Mouse (Mus musculus) adrenal gland, postnatal 36 days (tissue): ENCODE measurements around the gene Plcb1. TPM values are rescaled to one million over a fixed set of nuclear protein-coding genes. Genes with fewer than 3 reads are reported as not detected.

ENCODE experiments used
- DNase-seq, 2 experiments: peaks; one replicate each; pipeline ENCODE4 v3.0.0; 2021; ENCODE audit warnings: mixed read lengths in 1 of 2
- long read RNA-seq, 2 experiments: library from polyadenylated mRNA; stranded (forward); transcript quantifications; one replicate each; pipeline ENCODE4 v2.0.0; 2021; ENCODE audit warnings: borderline sequencing depth in 2 of 2
- total RNA-seq, 2 experiments: library from RNA; stranded (reverse); gene quantifications; 2 replicates each; pipeline ENCODE4 v1.2.3; 2021

Gene Plcb1
- 10 to 100 TPM; 87.4 to 93.4 TPM for total RNA-seq
- long read RNA-seq, experiment 1, partial matches to known transcripts: 11 of 20 reads
- long read RNA-seq, experiment 1, other reads (novel, unspliced or antisense): 7 of 20 reads
- long read RNA-seq, experiment 2, partial matches to known transcripts: 1 of 4 reads
- long read RNA-seq, experiment 2, other reads (novel, unspliced or antisense): 3 of 4 reads

- peak; percentile 95 to 96 for DNase-seq
These were observed at the start of gene Plcb1 for GRCm38 (mm10) chr2:134785970-134786855. TSS of gene Plcb1 (plus strand) at chr2:134786067.

GRCm38 (mm10) chr2:134755537-134755936, 30.3 kb upstream of the Plcb1 start:
- no peak for DNase-seq

GRCm38 (mm10) chr2:134756086-134756485, 29.8 kb upstream of the Plcb1 start:
- no peak for DNase-seq

- no peak for DNase-seq
These were observed 24.8 kb upstream of the Plcb1 start for GRCm38 (mm10) chr2:134761029-134761428.

- no peak for DNase-seq
These were observed 22.4 kb upstream of the Plcb1 start for GRCm38 (mm10) chr2:134763406-134763990.

- DNase-seq: no peak
These were observed 21.4 kb upstream of the Plcb1 start for GRCm38 (mm10) chr2:134764506-134764905.

GRCm38 (mm10) chr2:134779826-134780225, 6.0 kb upstream of the Plcb1 start:
- no peak for DNase-seq

- DNase-seq: no peak
These were observed 5.6 kb upstream of the Plcb1 start for GRCm38 (mm10) chr2:134780316-134780715.

GRCm38 (mm10) chr2:134786856-134787250, 986 bp downstream of the Plcb1 start:
- DNase-seq: no peak

- no peak for DNase-seq
These were observed 1.6 kb downstream of the Plcb1 start for GRCm38 (mm10) chr2:134787336-134788095.

GRCm38 (mm10) chr2:134792926-134793325, 7.1 kb downstream of the Plcb1 start:
- no peak for DNase-seq

- peak in 1 of 2 experiments; percentile 39 for DNase-seq
These were observed 14.4 kb downstream of the Plcb1 start for GRCm38 (mm10) chr2:134800226-134800625.

- DNase-seq: peak; percentile 19 to 66
These were observed 30.5 kb downstream of the Plcb1 start for GRCm38 (mm10) chr2:134816383-134816782.

- no peak for DNase-seq
These were observed 31.4 kb downstream of the Plcb1 start for GRCm38 (mm10) chr2:134817058-134817840.

GRCm38 (mm10) chr2:134821176-134821575, 35.3 kb downstream of the Plcb1 start:
- no peak for DNase-seq

GRCm38 (mm10) chr2:134825645-134826044, 39.8 kb downstream of the Plcb1 start:
- no peak for DNase-seq

GRCm38 (mm10) chr2:134826111-134827005, 40.5 kb downstream of the Plcb1 start:
- DNase-seq: no peak

GRCm38 (mm10) chr2:134827778-134828487, 42.1 kb downstream of the Plcb1 start:
- no peak for DNase-seq

- no peak for DNase-seq
These were observed 46.0 kb downstream of the Plcb1 start for GRCm38 (mm10) chr2:134831861-134832260.

- DNase-seq: no peak
These were observed 50.2 kb downstream of the Plcb1 start for GRCm38 (mm10) chr2:134836097-134836496.
